Mouse (Mus musculus): ENCODE results near the gene Sp3.

DNA sequence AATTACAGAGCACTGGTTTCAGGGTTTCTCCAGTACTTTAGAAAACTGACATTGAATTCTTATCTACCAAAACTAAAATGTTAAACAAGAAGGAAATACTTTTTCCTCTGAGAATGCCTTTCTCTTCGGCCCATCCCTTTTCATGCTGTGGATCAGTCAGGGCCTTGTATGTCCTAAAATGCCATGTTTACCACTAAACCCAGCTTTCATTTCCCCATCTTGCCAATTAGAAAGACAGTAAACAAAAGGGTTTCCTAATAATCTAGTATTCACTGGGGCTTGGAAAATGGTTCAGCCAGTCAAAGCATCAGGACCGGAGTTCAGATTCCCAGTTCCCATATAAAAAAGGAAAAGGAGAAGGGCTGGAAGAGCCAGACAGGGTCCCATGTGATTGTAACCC lies 14.8 kb downstream of the Sp3 start:
- TF ChIP-seq EP300 (IDR thresholded peaks at IDR 0.05; ENCODE audit: low read depth): no peak
- no peak for TF ChIP-seq CTCF (IDR thresholded peaks at IDR 0.05; ENCODE audit: low read depth)
